Mouse (Mus musculus): ENCODE measurements around the gene Actb. TPM values are rescaled to one million over a fixed set of nuclear protein-coding genes. Genes with fewer than 3 reads are reported as not detected.
A peak's percentile ranks its signal among the peaks of the same experiment; 100 is the strongest.

Actb gene
- polyA plus RNA-seq, 1 experiment from 2014 or later = 6,292 TPM

DNA sequence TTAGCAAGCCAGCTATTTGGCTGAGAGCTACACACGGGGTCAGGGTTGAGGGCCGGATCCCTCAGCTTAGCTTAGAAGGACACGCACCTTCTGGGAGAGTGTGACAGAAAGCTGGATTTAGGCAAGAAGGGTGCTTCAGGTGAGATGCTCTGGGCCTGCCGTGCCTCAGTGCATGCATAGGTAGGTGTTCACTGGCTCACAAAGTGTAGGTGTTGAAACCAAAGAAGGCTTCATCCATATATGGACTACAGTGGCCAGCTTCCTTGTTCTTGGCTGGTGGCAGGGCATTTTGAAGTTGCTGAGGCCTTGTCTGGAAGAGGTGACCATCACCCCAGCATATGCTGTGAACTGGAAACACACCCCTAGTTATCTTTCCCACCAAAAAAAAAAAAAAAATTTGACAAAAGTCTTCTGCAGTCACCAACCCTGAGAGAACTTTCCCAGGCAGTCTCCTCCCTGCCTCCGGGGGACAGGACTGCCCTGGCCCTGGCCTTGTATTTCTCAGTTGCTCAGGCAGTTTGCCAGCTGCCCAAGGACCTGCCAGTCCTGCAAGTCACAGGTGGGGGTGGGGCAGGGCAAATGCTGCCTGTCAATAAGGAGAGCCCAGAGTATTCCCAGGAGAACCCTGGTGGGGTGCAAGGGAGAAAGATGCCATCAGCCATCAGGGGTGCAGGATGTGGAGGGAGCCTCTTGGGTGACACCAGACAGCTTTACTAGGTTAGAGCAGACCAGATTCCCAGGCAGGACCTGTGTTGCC is 1.4 kb upstream of the Actb start:
- Histone ChIP-seq H3K4me1 (replicated peaks) (peaks cover 50% of the 10 kb centered on the region), H3K27me3 (replicated peaks) (no peaks in the 10 kb centered on the region), H3K4me2 (peak overlapping the region; percentile 79), H3K27ac (ENCODE audit: poor library complexity, severe bottlenecking) (peak overlapping the region; percentile 95), H3K4me3 (peak overlapping the region; percentile 99), H3K9me3 (replicated peaks) (no peaks in the 10 kb centered on the region), H3K36me3 (peaks cover 25% of the 10 kb centered on the region), H3K9ac (peak overlapping the region; percentile 86)
- WGBS = 52% methylated on average over 5 of the region's 5 CpGs
- ATAC-seq (ENCODE audit: insufficient number of reproducible peaks, low FRiP score) = no peak

DNA sequence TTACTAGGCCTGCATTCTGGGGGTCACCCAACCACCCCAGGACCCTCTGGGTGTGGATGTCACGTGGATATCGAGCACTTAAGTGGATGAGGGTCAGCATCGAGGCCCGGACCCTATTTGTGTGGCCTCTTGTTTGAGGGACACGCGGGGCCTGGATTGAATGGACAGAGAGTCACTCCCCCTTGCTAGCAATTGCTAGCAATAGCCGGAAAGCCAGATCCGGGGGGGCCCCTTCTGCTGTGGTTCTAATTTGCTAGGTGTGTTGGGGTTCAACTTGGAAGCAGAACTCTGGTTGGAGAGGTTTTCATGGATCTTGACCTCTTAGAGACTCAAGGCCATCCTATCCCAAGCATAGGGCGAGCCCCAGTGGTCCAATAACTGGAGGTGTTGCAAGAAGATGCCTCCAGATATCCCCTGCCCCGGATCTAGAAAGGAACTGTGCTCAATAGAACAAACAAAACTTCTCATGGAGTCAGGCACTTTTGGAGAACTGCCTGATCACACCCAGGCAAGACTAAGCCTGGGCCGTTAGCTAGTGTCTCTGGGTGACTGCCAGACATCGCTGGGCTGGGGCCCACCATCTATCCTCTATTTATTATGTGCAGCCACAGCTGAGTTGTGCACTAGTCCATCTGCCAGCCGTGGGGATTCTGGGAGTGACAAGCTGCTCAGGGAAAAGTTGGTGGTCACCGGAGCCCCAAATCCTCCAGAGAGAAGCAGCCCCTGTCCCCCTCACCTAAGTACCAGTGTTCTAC is 671 bp upstream of the Actb start:
- Histone ChIP-seq H3K9ac (peak overlapping the region; percentile 86), H3K4me3 (peak overlapping the region; percentile 99), H3K9me3 (replicated peaks) (no peaks in the 10 kb centered on the region), H3K4me2 (peak overlapping the region; percentile 79), H3K27ac (ENCODE audit: poor library complexity, severe bottlenecking) (peak overlapping the region; percentile 95), H3K4me1 (replicated peaks) (peaks cover 55% of the 10 kb centered on the region), H3K36me3 (peaks cover 33% of the 10 kb centered on the region), H3K27me3 (replicated peaks) (no peaks in the 10 kb centered on the region)
- WGBS = 24% methylated on average over 14 of the region's 14 CpGs
- ATAC-seq (ENCODE audit: insufficient number of reproducible peaks, low FRiP score) = no peak

DNA sequence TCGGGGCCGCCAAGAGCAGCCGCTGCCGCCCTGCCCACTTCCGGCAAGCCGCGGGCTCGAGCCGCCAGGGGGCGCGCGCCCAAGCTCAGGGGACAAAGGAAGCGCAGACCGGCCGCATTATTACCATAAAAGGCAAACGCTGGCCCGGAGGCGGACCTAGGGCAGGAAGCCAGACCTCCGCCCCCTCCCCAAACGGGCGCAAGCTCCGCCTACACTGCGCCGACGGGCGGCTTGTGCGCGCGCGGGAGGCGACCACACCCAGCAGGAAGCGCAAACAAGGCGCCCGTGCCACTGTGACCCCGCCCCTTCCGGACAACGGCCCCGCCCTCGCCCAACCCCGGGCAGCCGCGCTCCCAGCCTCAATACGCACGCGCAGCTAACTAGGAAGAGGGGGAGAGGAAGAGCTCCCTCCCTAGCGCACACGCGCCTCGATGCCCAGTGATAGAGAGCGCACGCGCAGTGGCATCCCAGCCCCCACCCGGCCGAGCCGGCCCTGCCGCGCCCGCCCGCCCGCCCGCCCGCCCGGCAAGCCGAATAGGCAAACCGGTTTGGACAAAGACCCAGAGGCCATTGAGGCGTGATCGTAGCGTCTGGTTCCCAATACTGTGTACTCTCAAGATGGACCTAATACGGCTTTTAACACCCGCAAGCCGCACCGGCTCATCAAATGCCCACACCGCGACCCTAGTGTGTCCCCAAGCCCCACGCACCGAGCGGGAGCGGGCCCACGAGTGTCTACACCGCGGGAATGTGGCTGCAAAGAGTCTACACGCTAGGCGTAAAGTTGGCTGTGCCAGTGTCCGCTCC is 626 bp downstream of the Actb start:
- H3K4me2 ChIP-seq = peak overlapping the region; percentile 92
- no peaks in the 10 kb centered on the region for H3K27me3 ChIP-seq (replicated peaks)
- H3K4me3 ChIP-seq = peak overlapping the region; percentile 99
- peak overlapping the region; percentile 100 for H3K27ac ChIP-seq (ENCODE audit: poor library complexity, severe bottlenecking)
- H3K4me1 ChIP-seq (replicated peaks) = peaks cover 55% of the 10 kb centered on the region
- H3K9ac ChIP-seq = peak overlapping the region; percentile 100
- peaks cover 44% of the 10 kb centered on the region for H3K36me3 ChIP-seq
- peak; percentile 90 for ATAC-seq (ENCODE audit: insufficient number of reproducible peaks, low FRiP score)
- WGBS = under 1% methylated on average over 84 of the region's 84 CpGs
- no peaks in the 10 kb centered on the region for H3K9me3 ChIP-seq (replicated peaks)

DNA sequence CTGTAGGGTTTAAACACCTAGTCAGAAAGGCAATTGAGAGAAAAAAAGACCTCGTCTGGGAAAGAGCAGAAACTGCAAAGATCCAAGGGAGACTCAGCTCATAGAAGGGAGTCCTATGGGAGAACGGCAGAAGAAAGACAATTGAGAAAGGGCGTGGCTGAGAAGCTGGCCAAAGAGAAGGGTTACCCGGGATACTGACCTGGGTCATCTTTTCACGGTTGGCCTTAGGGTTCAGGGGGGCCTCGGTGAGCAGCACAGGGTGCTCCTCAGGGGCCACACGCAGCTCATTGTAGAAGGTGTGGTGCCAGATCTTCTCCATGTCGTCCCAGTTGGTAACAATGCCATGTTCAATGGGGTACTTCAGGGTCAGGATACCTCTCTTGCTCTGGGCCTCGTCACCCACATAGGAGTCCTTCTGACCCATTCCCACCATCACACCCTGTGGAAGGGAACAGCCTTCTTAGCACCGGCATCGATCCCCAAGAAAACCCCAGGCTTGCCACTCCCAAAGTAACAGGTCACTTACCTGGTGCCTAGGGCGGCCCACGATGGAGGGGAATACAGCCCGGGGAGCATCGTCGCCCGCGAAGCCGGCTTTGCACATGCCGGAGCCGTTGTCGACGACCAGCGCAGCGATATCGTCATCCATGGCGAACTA is 1.4 kb downstream of the Actb start:
- Histone ChIP-seq H3K4me1 (replicated peaks) (peaks cover 54% of the 10 kb centered on the region), H3K4me3 (peak overlapping the region; percentile 99), H3K4me2 (peak overlapping the region; percentile 92), H3K9ac (peak overlapping the region; percentile 100), H3K36me3 (peaks cover 50% of the 10 kb centered on the region), H3K27ac (ENCODE audit: poor library complexity, severe bottlenecking) (peak overlapping the region; percentile 100), H3K27me3 (replicated peaks) (no peaks in the 10 kb centered on the region), H3K9me3 (replicated peaks) (no peaks in the 10 kb centered on the region)
- no peak for ATAC-seq (ENCODE audit: insufficient number of reproducible peaks, low FRiP score)
- WGBS = 3% methylated on average over 27 of the region's 27 CpGs

DNA sequence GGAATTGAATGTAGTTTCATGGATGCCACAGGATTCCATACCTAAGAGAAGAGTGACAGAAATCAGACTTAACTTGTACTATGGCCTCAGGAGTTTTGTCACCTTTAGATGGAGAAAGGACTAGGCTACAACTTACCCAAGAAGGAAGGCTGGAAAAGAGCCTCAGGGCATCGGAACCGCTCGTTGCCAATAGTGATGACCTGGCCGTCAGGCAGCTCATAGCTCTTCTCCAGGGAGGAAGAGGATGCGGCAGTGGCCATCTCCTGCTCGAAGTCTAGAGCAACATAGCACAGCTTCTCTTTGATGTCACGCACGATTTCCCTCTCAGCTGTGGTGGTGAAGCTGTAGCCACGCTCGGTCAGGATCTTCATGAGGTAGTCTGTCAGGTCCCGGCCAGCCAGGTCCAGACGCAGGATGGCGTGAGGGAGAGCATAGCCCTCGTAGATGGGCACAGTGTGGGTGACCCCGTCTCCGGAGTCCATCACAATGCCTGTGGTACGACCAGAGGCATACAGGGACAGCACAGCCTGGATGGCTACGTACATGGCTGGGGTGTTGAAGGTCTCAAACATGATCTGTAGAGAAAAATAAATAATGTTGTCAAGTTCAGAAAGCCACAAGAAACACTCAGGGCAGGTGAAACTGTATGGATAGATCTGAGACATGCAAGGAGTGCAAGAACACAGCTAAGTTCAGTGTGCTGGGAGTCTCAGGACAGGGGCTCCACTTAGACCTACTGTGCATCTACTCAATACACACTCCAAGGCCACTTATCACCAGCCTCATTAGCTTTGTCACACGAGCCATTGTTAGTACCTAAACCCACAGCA is 2.1 kb downstream of the Actb start:
- H3K27me3 ChIP-seq (replicated peaks) = no peaks in the 10 kb centered on the region
- H3K36me3 ChIP-seq = peaks cover 58% of the 10 kb centered on the region
- peak overlapping the region; percentile 92 for H3K4me2 ChIP-seq
- H3K4me1 ChIP-seq (replicated peaks) = peaks cover 47% of the 10 kb centered on the region
- H3K27ac ChIP-seq (ENCODE audit: poor library complexity, severe bottlenecking) = peak overlapping the region; percentile 100
- H3K4me3 ChIP-seq = peak overlapping the region; percentile 99
- peak overlapping the region; percentile 100 for H3K9ac ChIP-seq
- no peaks in the 10 kb centered on the region for H3K9me3 ChIP-seq (replicated peaks)
- no peak for ATAC-seq (ENCODE audit: insufficient number of reproducible peaks, low FRiP score)
- WGBS = 65% methylated on average over 19 of the region's 19 CpGs

DNA sequence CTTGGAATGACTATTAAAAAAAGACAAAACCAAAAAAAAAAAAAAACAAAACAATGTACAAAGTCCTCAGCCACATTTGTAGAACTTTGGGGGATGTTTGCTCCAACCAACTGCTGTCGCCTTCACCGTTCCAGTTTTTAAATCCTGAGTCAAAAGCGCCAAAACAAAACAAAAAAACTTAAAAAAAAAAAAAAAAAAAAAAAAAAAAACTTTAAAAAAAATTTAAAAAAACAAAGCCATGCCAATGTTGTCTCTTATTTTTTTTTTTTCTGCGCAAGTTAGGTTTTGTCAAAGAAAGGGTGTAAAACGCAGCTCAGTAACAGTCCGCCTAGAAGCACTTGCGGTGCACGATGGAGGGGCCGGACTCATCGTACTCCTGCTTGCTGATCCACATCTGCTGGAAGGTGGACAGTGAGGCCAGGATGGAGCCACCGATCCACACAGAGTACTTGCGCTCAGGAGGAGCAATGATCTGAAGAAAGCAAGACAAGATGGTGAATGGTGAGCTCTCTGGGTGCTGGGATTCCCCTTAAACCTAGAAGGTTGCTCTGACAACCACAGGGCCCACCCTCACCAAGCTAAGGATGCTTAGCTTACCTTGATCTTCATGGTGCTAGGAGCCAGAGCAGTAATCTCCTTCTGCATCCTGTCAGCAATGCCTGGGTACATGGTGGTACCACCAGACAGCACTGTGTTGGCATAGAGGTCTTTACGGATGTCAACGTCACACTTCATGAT is 2.9 kb downstream of the Actb start:
- Histone ChIP-seq H3K27me3 (replicated peaks) (no peaks in the 10 kb centered on the region), H3K9me3 (replicated peaks) (no peaks in the 10 kb centered on the region), H3K36me3 (peaks cover 64% of the 10 kb centered on the region), H3K4me2 (peak overlapping the region; percentile 92), H3K27ac (ENCODE audit: poor library complexity, severe bottlenecking) (peak overlapping the region; percentile 100), H3K9ac (peak overlapping the region; percentile 100), H3K4me1 (replicated peaks) (peaks cover 39% of the 10 kb centered on the region), H3K4me3 (peak overlapping the region; percentile 99)
- 78% methylated on average over 14 of the region's 14 CpGs for WGBS
- ATAC-seq (ENCODE audit: insufficient number of reproducible peaks, low FRiP score) = no peak

DNA sequence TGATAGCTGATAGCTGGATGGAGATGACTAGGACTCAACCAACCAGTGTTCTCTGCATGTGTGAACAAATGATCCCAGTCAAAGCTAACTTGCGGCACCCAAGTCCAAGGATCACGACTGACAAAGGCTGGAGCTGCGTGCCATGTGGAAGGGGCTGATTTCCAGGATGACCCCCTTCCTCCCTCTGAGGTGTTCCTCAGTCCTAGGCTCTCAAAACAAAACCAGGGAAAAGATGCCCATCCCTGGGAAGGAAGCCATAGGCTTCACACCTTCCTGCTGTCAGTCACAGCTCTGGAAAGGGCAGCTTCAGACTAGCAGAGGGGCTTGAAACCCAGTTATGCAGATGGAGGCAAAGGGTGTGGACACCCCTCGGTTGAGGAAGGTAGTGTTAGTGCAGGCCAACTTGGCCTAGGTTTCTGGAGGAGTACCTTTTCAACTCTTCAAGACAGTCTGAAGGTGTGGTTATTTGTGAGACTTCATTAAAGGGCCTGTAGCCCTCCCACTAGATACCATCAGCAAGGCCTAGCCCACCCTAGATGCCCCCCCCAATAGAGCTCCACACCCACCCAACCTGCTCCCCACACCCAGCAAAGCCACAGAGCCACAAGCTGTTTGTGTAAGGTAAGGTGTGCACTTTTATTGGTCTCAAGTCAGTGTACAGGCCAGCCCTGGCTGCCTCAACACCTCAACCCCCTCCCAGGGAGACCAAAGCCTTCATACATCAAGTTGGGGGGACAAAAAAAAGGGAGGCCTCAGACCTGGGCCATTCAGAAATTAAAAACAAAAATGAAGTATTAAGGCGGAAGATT is 3.8 kb downstream of the Actb start:
- no peak for ATAC-seq (ENCODE audit: insufficient number of reproducible peaks, low FRiP score)
- Histone ChIP-seq H3K9ac (peak overlapping the region; percentile 20; the same call in 1 of the 2 replicates), H3K27ac (ENCODE audit: poor library complexity, severe bottlenecking) (peak overlapping the region; percentile 69)

DNA sequence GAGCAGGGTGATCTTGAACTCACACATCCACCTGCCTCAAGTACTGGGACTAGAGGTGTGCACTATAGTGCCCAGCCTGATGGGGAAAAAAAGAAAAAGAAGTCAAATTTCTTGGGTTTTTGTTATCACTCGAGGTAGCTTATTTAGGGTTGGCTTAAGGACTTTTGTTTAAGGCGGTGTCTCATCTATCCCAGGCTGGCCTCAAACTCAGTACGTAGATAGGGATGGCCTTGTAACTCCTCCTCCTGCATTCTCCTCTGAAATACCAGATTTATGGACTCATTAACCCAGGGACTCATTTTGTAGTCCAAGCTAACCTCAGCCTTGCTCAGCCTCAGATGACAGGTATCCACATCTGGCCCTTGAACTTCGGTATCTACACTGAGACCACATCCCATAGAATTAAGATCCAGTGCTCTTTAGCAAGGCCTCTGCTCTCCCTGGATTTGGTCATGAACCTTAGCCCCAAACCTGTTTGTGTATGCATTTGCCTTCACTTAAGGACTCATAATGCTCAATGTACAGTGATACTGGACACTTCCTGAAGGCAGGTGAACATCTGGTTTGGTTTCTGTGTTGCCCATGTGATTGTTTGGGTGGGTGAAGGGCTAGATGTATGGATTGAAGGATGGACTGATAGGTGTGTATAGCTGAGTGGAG is 4.6 kb downstream of the Actb start:
- no peak overlapping the region for H3K4me3 ChIP-seq
- 0 out of 2 replicates have a peak overlapping the region, but pooled peaks have one; percentile 4 for H3K9ac ChIP-seq

More for the DNA sequence above, 3.8 kb downstream of the Actb start:
- WGBS = 34% methylated on average over 5 of the region's 5 CpGs
- Histone ChIP-seq H3K4me2 (peak overlapping the region; percentile 27), H3K36me3 (peaks cover 66% of the 10 kb centered on the region), H3K9me3 (replicated peaks) (no peaks in the 10 kb centered on the region), H3K27me3 (replicated peaks) (no peaks in the 10 kb centered on the region), H3K4me3 (peak overlapping the region; percentile 8; the same call in 1 of the 2 replicates), H3K4me1 (replicated peaks) (peaks cover 30% of the 10 kb centered on the region)

More for the DNA sequence above, 4.6 kb downstream of the Actb start:
- H3K27ac ChIP-seq (ENCODE audit: poor library complexity, severe bottlenecking) = peak overlapping the region; percentile 69
- H3K4me2 ChIP-seq = 0 out of 2 replicates have a peak overlapping the region, but pooled peaks have one; percentile 27
- H3K9me3 ChIP-seq (replicated peaks) = no peaks in the 10 kb centered on the region
- peaks cover 22% of the 10 kb centered on the region for H3K4me1 ChIP-seq (replicated peaks)
- H3K36me3 ChIP-seq = peaks cover 70% of the 10 kb centered on the region
- no peak for ATAC-seq (ENCODE audit: insufficient number of reproducible peaks, low FRiP score)
- WGBS = 42% methylated on average over 4 of the region's 4 CpGs
- no peaks in the 10 kb centered on the region for H3K27me3 ChIP-seq (replicated peaks)

Data from heart, embryonic 12.5 days (tissue).